8 mouse cellular contexts compared by ENCODE assay signal in the genomic region with DNA sequence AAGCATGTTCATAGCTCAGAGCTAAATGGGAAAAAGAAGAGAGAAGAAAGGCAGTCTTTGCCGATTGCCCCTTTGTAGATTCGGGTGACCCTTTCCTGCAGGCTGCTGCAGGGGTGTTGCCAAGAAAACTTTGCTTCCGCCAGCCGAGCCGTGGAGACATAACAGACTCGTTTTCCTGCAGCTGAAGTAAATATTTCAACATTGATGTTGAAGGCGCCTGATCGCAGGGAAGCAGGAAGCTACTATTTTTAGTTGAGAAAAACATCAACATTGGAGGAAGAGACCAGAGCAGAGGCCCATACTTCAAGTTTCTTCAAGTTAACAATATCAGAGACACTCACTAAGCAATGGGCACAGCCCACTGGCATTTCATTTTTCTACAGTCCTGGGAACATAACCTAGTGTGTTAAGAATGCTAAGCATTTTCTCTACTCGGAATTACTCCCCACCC.
DNase-seq lines count a peak whose midpoint lies in the region; ATAC-seq lines count a peak whose summit lies in the region.

No protein-coding gene starts in this region.

- peaks cover 29% of the 10 kb centered on the region for H3K4me1 ChIP-seq in intestine, embryonic 14.5 days (replicated peaks; ENCODE audit: control insufficient read depth, insufficient read depth, low read length)
- H3K4me1 ChIP-seq in liver, embryonic 13.5 days (replicated peaks), result peaks cover 21% of the 10 kb centered on the region
- peaks cover 8% of the 10 kb centered on the region; the same call in 1 of the 2 replicates for H3K4me1 ChIP-seq in neural tube, embryonic 14.5 days (ENCODE audit: control insufficient read depth, insufficient read depth, low read length)

- intact Hi-C loops in gastrocnemius, postnatal 14 days (cut with DNase I; ENCODE audit: low total_unique reads), result no loop called here

- H3K27ac ChIP-seq in intestine, embryonic 14.5 days (ENCODE audit: low read depth), result peak overlapping the region; percentile 84
- H3K27ac ChIP-seq in liver, embryonic 13.5 days, result peak overlapping the region; percentile 37; the same call in 1 of the 2 replicates
- H3K27ac ChIP-seq in neural tube, embryonic 14.5 days (ENCODE audit: low read depth, low read length), result 0 out of 2 replicates have a peak overlapping the region, but pooled peaks have one; percentile 22

- no peaks in the 10 kb centered on the region for H3K36me3 ChIP-seq in intestine, embryonic 14.5 days (ENCODE audit: control insufficient read depth, insufficient read depth, low read length)
- H3K36me3 ChIP-seq in liver, embryonic 13.5 days, result no peaks in the 10 kb centered on the region
- H3K36me3 ChIP-seq in neural tube, embryonic 14.5 days (ENCODE audit: control insufficient read depth, insufficient read depth, low read length), result no peaks in the 10 kb centered on the region

- peak overlapping the region; percentile 23; the same call in 1 of the 2 replicates for H3K4me2 ChIP-seq in intestine, embryonic 14.5 days (ENCODE audit: low read length)
- H3K4me2 ChIP-seq in liver, embryonic 13.5 days, result no peak overlapping the region
- no peak overlapping the region for H3K4me2 ChIP-seq in neural tube, embryonic 14.5 days (ENCODE audit: low read depth, low read length)

- H3K9ac ChIP-seq in intestine, embryonic 14.5 days (ENCODE audit: low read length), result no peak overlapping the region
- no peak overlapping the region for H3K9ac ChIP-seq in liver, embryonic 13.5 days
- H3K9ac ChIP-seq in neural tube, embryonic 14.5 days (replicated peaks; ENCODE audit: low read depth, low read length), result no peak overlapping the region

- 16% methylated on average over 9 of the region's 9 CpGs for WGBS in intestine, embryonic 14.5 days
- WGBS in liver, embryonic 13.5 days (ENCODE audit: insufficient replicate concordance), result 13% methylated on average over 9 of the region's 9 CpGs
- 60% methylated on average over 9 of the region's 9 CpGs for WGBS in neural tube, embryonic 14.5 days

- H3K9me3 ChIP-seq in intestine, embryonic 14.5 days (ENCODE audit: control insufficient read depth, low read length), result 0 out of 2 replicates have a peak, but pooled peaks cover 2% of the 10 kb centered on the region
- H3K9me3 ChIP-seq in liver, embryonic 13.5 days (replicated peaks), result no peaks in the 10 kb centered on the region
- H3K9me3 ChIP-seq in neural tube, embryonic 14.5 days (ENCODE audit: control insufficient read depth, low read length), result no peaks in the 10 kb centered on the region

- no peaks in the 10 kb centered on the region for H3K27me3 ChIP-seq in intestine, embryonic 14.5 days (replicated peaks; ENCODE audit: control insufficient read depth, insufficient read depth, low read length)
- H3K27me3 ChIP-seq in liver, embryonic 13.5 days, result no peaks in the 10 kb centered on the region
- no peaks in the 10 kb centered on the region for H3K27me3 ChIP-seq in neural tube, embryonic 14.5 days (ENCODE audit: control insufficient read depth, insufficient read depth, low read length)

- no peak overlapping the region for H3K4me3 ChIP-seq in intestine, embryonic 14.5 days (ENCODE audit: low read depth, low read length)
- H3K4me3 ChIP-seq in liver, embryonic 13.5 days (replicated peaks), result no peak overlapping the region
- no peak overlapping the region for H3K4me3 ChIP-seq in neural tube, embryonic 14.5 days (ENCODE audit: low read depth, low read length)

- ATAC-seq in intestine, embryonic 14.5 days (replicated peaks; ENCODE audit: low FRiP score, low TSS enrichment, low read depth), result no peak; the same call in 1 of the 2 replicates
- ATAC-seq in liver, embryonic 13.5 days (ENCODE audit: low read depth), result no peak
- ATAC-seq in neural tube, embryonic 14.5 days (ENCODE audit: low read depth), result no peak
- ATAC-seq in erythroid progenitor cell, adult 5-6 weeks (replicated peaks; ENCODE audit: low FRiP score, poor library complexity, severe bottlenecking), result no peak

- peak; percentile 22 for DNase-seq in urinary bladder, postnatal 25 days (ENCODE audit: low spot score)
- no peak for DNase-seq in urinary bladder, adult 2 months (ENCODE audit: low spot score)
- peak; percentile 64 for DNase-seq in gastrocnemius, postnatal 14 days
- peak; percentile 70 for DNase-seq in intestine, embryonic 14.5 days (ENCODE audit: low spot score)
- no peak for DNase-seq in liver, embryonic 13.5 days
- no peak for DNase-seq in layer of hippocampus, adult 8-10 months (ENCODE audit: low spot score in 2 of 2)

Comparison
In these comparisons a context has a peak if more than half of its experiments do, and no peak if none do; other contexts are left out.
1. DNase-seq: peak in urinary bladder, postnatal 25 days (single experiment), gastrocnemius, postnatal 14 days (single experiment) and intestine, embryonic 14.5 days (single experiment); none in urinary bladder, adult 2 months (single experiment), liver, embryonic 13.5 days (single experiment) and layer of hippocampus, adult 8-10 months (0 of 2).
2. H3K27ac ChIP-seq: peak in every context shown above with its lines; median percentile 84 in intestine, embryonic 14.5 days; 37 in liver, embryonic 13.5 days; 22 in neural tube, embryonic 14.5 days.